Mouse (Mus musculus): Measurements from ENCODE around the gene Nr1h2. TPM values are rescaled to one million over a fixed set of nuclear protein-coding genes. Genes with fewer than 3 reads are reported as not detected.

Nr1h2 gene
- 82.9 and 90.2 TPM in 2 replicates for polyA plus RNA-seq (2012; rRNA removed)

GRCm38 (mm10) chr7:44553826-44554225 is at the start of gene Nr1h2:
Nr1h2 (minus strand) TSS chr7:44553951.
- DNase-seq (ENCODE audit: extremely low spot score in 1 of 2, low spot score in 1 of 2): peak; percentile 88 to 96

DNA sequence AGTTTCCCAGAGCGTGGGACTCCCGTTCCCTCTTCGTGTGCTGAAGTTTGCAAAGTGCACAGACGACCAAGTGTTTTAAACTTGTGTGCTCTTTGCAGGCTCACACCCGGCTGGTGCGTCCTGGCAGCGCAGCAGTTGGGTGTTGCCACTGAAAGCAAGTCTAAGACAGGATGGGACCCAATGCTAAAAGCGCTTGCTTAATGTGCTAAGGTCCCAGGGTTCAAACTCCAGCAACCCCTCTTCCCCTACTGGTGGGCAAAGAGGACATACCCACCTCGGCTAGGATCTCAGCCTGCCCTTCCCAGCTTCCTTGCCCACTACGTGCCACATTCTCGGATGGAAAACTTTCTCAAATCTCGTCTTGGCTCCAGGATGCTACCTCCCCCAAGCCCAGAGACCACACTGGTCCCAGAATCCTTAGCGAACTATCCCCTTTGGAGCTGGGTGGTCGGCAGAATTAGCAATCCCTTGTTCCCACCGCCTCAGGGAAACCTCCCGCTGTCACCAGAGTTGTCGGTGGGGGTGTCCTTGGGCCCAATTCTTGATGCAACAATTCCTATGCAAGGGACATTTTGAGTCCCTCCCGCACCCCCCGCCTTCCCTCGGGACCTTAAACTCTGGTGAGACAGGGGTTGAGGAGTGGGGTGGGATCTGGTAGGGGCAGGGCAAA is 49.6 kb upstream of the Nr1h2 start:
- DNase-seq (ENCODE audit: extremely low spot score in 1 of 2, low spot score in 1 of 2): no peak

DNA sequence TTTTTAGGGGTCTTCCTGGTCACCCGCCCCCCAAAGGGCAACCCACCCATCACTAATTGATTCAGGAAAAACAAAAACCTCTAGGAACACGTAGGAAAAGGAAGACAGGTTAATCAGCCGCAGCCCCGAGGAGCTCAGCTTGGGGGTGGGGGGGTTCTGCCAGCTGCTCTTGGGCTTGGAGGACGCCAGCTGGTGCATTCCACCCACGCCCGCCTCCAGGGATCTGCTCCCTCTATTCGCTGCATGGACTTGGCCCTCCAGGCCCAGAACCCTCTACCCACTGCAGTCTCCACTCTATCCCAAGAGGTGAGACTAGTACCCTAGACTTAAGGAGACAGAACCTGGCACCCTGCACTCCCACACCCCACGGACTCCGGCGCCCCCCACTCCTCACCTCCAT is 48.7 kb upstream of the Nr1h2 start:
- DNase-seq (ENCODE audit: extremely low spot score in 1 of 2, low spot score in 1 of 2): peak in 1 of 2 experiments; percentile 88

DNA sequence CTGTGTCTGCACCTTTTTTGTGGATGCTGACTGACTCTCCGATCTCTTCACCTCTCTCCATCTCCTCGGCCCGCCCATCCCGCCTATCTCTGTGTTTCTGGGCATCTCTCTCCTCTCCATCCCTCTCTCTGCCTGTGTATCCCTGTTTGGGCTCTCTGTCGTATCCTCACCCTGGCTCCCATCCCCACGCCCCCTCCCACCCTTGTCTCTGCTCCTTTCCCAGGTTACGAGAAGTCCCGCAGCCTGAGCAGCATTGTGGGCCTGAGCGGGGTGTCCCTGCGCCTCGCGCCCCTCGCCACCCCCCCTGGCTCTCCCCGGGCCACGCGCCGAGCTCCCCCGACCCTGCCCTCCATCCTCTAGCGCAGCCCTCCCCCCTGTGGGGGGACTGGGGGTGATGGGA is 47.9 kb upstream of the Nr1h2 start:
- DNase-seq (ENCODE audit: extremely low spot score in 1 of 2, low spot score in 1 of 2): no peak

DNA sequence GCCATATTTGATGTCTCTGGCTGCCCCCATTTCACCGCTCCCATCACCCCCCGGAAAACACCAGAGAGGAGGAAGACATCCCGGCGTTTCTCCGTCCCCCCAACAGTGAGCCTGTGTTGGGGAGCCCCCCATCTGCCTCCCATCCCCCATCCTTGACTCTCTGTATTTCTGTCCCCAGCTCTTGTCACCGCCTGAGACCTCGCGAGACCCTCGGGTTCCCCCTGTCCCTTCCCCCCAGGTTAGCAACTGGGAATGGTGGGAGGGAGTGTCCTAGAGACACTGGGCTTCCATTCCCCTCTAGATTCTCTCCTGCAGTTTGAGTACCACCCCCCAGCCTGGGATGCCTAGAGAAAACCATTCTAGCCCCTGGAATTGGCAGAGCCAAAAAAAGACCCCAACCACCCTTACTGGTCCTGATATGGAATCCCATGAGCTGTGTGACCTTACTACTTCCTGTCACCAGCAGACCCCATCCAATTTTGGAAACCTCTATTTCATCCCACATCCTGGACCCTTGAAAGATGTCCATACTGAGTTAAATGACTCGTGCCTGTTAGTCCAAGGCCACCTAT is 47.0 kb upstream of the Nr1h2 start:
- no peak for DNase-seq (ENCODE audit: extremely low spot score in 1 of 2, low spot score in 1 of 2)

DNA sequence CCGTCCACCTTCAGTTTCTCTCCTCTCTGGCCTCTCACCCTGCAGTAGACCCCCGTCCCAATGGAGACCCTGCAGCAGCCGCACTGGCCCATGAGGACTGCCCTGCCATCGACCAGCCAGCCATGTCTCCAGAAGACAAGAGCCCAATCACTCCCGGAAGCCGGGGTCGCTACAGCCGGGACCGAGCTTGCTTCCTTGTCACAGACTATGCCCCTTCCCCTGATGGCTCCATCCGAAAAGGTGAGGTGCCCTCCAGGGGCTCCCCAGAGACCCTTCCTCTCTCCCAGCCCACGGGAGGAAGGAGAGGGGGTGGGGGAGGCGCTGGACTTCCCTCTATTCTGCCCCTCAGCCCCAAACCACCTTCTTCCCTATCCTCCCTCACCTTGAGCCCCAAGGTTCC is 44.6 kb upstream of the Nr1h2 start:
- no peak for DNase-seq (ENCODE audit: extremely low spot score in 1 of 2, low spot score in 1 of 2)

- DNase-seq (ENCODE audit: extremely low spot score in 1 of 2, low spot score in 1 of 2): no peak
These were observed 43.9 kb upstream of the Nr1h2 start for GRCm38 (mm10) chr7:44597666-44598065.

- no peak for DNase-seq (ENCODE audit: extremely low spot score in 1 of 2, low spot score in 1 of 2)
These were observed 43.3 kb upstream of the Nr1h2 start for GRCm38 (mm10) chr7:44596996-44597538.

DNA sequence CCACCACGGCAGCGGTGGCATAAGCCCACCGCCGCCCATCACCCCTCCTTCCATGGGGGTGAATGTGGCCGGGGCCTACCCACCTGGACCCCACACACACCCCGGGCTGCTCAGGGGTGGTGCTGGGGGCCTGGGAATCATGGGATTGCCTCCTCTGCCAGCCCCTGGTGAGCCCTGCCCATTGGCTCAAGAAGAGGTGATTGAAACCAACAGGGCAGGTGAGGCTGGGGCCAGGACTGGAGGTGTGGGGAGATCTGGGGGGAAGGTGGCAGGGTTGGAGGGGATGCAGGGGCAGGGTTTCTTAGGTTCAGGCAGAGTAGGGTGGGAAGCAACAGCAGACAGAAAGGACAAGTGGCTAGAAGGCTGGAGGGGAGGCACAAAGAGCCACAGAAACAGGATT is 42.3 kb upstream of the Nr1h2 start:
- no peak for DNase-seq (ENCODE audit: extremely low spot score in 1 of 2, low spot score in 1 of 2)

DNA sequence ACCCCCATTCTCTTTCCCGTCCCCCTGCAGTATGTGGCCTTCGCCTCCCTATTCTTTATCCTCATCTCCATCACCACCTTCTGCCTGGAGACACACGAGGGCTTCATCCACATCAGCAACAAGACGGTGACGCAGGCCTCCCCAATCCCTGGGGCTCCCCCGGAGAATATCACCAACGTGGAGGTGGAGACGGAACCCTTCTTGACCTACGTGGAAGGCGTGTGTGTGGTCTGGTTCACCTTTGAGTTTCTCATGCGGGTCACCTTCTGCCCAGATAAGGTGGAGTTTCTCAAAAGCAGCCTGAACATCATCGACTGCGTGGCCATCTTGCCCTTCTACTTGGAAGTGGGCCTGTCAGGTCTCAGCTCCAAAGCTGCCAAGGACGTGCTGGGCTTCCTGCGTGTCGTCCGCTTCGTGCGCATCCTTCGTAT is 41.4 kb upstream of the Nr1h2 start:
- no peak for DNase-seq (ENCODE audit: extremely low spot score in 1 of 2, low spot score in 1 of 2)

GRCm38 (mm10) chr7:44594291-44594690 is 40.5 kb upstream of the Nr1h2 start:
- DNase-seq (ENCODE audit: extremely low spot score in 1 of 2, low spot score in 1 of 2): peak in 1 of 2 experiments; percentile 75

GRCm38 (mm10) chr7:44593775-44594174 is 40.0 kb upstream of the Nr1h2 start:
- peak; percentile 76 to 91 for DNase-seq (ENCODE audit: extremely low spot score in 1 of 2, low spot score in 1 of 2)

DNA sequence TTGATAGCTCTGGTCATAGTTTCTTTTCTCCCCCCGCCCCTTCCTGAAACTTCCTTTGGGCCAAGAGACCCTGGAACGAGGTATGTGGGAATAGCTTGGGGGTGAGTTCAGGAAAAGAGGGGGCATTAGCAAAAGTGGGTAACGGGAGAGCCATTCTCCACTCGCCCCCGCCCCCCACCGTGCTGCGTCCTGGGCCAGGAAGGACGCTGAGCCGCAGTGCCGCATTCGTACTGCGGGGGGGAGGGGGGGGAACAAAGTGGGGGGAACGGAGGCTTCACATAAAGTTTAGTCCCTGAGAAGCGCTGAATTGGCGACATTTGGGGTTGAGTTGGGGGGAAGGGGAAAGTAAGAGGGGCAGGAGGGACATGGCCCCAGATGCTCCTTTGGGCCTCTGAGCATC is 39.3 kb upstream of the Nr1h2 start:
- no peak for DNase-seq (ENCODE audit: extremely low spot score in 1 of 2, low spot score in 1 of 2)

- no peak for DNase-seq (ENCODE audit: extremely low spot score in 1 of 2, low spot score in 1 of 2)
These were observed 37.8 kb upstream of the Nr1h2 start for GRCm38 (mm10) chr7:44591348-44592116.

DNA sequence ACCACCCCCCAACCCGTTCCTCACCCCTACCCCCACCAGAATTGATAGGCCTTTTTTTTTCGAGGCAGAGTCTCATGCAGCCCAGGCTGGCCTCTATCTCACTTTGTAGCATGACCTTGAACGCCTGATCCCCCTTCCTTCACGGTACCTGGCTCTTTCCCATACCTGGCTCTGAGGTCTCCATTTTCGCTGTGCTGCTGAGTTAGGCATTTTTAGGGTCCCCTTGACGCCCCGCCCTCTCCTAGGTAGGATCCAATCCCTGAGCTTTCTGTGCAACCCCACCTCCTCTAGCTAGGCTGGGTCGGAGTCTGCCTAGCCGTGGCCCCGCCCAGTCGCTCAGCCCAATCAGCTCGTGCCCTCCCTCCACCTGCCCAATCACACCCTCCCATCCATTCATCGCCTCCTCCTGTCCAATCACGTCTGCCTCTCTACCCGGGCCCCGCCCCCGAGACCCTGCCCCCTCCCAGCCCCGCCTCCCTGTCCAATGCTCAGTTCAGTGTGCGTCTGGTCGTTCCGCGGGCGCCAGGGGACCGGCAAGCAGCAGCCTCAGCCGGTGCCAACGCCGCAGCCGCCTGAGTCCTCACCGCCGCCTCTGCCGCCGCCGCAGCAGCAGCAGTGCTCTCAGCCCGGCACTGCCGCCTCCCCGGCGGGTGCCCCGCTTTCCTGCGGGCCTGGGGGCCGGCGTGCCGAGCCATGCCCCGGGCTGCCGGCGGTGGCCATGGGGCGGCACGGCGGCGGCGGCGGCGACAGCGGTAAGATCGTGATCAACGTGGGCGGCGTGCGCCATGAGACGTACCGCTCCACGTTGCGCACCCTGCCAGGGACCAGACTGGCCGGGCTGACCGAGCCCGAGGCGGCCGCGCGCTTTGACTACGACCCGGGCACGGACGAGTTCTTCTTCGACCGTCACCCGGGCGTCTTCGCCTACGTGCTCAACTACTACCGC is 36.9 kb upstream of the Nr1h2 start, which contains the start of gene Kcnc3:
Kcnc3 (plus strand) TSS at position 263 of the 946 bp plus-strand sequence.
- peak; percentile 94 for DNase-seq (ENCODE audit: extremely low spot score in 1 of 2, low spot score in 1 of 2)

DNA sequence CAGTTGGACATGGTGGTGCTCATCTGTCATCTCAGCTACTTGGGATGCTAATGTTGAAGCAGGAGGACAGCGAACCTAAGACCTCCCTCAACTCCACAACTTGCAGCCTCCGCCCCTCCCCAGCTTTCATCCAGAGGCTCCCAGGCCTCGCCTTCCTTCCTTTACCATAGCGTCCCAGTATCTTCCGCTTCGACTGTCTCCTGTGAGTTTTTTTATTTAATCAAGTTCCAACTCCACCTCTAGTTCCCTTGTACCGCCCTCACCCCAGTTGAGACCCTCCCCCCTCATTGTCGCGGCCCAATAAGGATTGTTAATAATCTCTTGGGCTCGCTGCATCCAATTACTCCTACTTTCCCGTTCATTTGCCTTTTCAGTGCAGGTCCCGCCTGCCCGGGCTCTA is 36.2 kb upstream of the Nr1h2 start:
- no peak for DNase-seq (ENCODE audit: extremely low spot score in 1 of 2, low spot score in 1 of 2)

- DNase-seq (ENCODE audit: extremely low spot score in 1 of 2, low spot score in 1 of 2): peak in 1 of 2 experiments; percentile 78
These were observed 35.4 kb upstream of the Nr1h2 start for GRCm38 (mm10) chr7:44589149-44589548.

DNA sequence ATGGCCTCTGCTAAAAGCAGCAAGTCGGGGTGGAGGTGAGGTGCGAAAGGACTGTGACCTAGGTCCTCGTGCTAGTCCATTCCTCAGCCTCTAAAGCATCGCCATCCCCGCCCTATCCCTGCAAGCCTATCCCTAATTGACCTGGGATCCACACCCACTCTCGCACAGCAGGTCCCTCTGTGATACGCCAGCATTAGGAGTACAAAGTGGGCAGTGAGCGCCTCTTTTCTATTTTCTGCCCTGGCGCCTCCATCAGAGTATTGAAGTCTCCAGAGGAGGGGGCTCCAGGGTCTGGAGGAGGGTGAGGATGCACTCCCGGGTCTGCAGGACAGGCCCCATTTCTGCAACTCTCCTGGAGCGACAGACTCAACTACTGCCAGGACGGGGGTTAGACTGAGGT is 34.6 kb upstream of the Nr1h2 start:
- DNase-seq (ENCODE audit: extremely low spot score in 1 of 2, low spot score in 1 of 2): no peak

DNA sequence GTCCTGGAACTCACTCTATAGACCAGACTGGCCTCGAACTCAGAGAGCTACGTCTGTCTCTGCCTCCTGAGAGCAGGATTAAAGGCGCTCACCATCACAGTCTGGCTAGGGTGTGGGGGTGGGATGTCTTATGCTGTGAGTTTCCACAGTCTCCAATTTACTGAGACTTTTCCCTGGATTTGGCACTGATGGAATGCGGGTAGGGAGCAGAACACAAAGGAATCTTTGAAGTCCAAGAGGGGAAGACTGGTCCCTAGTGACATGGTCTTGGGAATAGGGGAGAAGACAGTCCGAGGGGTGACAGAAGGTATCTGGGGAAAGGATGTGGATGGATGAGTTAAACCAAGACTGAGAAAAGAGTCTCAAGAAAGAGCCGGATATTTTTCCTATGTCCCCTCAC is 33.9 kb upstream of the Nr1h2 start:
- no peak for DNase-seq (ENCODE audit: extremely low spot score in 1 of 2, low spot score in 1 of 2)

DNA sequence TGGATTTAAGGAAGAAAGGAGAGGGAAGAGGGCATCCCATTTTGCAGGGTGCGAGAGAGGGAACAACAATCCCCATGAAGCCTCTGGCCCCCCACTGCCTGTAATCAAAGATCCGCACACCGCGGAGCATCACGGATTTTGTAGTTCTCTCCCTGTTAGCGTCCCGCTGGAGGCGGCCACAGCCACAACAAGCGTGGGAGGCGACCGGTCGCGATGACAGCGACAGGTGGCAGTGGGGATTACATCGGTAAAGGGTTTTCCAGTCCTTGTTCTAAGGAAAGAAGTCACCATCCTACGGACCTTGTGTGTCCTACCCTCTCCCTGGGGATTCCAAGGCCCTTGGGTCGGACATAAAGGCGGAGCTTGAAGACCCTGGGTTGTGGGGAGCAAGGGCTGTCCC is 33.2 kb upstream of the Nr1h2 start:
- peak; percentile 69 to 87 for DNase-seq (ENCODE audit: extremely low spot score in 1 of 2, low spot score in 1 of 2)
